Mouse (Mus musculus) layer of hippocampus, adult 2 months (tissue): Measurements from ENCODE around the gene Nav2. TPM values are rescaled to one million over a fixed set of nuclear protein-coding genes. Genes with fewer than 3 reads are reported as not detected.

ENCODE experiments used
- DNase-seq, 2 experiments: peaks; one replicate each; pipeline ENCODE4 v3.0.0; 2022; ENCODE audit warnings: low spot score in 2 of 2
- H3K27ac ChIP-seq: fragments of 200-600 bp; 2 replicates; pipeline ENCODE4 v1.8.1; 2022
- H3K4me3 ChIP-seq: fragments of 200-600 bp; 2 replicates; pipeline ENCODE4 v1.8.1; 2022; ENCODE audit warnings: mild to moderate bottlenecking
- CTCF ChIP-seq: fragments of 200-600 bp; conservative IDR thresholded peaks from 2 replicates; pipeline ENCODE4 v1.8.1; 2022; ENCODE audit warnings: antibody characterized with exemption, mild to moderate bottlenecking, moderate library complexity
- total RNA-seq, 2 experiments: library from RNA; stranded (reverse); gene quantifications; 2 replicates each; pipeline ENCODE4 v1.2.3; 2021

The Nav2 gene
- total RNA-seq, 2 experiments from 2014 or later: 84.8 to 106 TPM

DNA sequence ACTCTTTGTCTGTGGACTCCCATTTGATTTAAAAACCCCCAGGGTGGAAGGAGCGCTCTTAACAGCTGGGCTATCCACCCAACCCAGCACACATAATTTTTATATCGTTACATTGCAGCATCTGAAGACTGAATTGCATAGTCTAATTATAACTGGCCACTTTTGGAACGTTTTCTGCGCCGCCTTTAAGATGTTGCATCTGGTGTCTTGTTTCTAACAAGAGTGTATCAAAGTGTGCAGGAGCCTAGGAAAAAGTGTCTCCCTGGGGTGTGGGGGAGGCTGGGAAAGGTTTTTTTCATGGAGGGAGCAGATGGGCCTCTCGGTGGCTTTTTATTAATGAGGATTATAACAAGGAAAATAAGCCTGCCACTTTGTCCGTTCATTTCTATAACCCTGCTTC lies 661.1 kb downstream of the Nav2 start:
- TF ChIP-seq CTCF: no peak
- peak overlapping the region; percentile 67 for H3K27ac ChIP-seq
- H3K4me3 ChIP-seq: no peak overlapping the region
- peak; percentile 55 to 67 for DNase-seq

DNA sequence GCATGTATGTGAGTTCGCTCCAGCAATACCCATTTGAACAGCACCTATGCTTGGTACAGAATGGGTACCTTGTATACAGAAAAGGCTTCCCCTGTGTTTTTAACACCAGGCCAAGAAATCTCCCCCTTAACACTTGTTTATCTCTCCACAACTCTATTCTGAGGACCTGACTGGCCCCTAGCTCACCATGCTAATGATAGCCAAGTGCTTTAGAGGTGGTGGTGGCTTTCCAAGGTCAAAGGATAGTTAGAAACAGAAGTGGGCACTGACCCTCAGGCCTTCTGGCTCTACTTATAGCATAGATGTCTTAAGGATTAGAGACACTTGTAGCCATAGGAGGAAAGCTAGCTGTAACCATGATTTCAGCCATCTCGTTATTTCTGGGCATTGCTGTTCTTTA lies 663.1 kb downstream of the Nav2 start:
- no peak overlapping the region for H3K27ac ChIP-seq
- H3K4me3 ChIP-seq: no peak overlapping the region
- TF ChIP-seq CTCF: no peak
- no peak for DNase-seq

DNA sequence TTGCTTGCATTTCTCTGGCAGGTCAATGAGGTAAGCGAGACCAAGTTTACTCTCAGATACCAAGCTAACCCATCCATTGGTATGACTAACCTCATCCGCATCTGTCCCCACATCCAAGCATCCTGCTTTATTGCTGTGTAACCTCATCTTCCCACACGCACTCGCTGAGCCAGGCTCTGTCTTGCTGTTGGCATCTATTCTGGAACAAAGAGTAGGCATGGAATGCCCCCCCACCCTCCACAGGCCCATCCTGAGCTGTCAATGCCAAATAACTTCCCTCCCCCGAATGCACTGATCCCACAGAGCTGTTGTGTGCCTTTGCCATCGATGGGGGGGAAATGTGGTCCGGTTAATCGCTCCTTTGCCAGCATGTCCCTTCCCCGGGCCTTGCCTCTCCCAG lies 666.7 kb downstream of the Nav2 start:
- no peak for TF ChIP-seq CTCF
- H3K4me3 ChIP-seq: no peak overlapping the region
- DNase-seq: peak; percentile 47 to 49
- H3K27ac ChIP-seq: peak overlapping the region; percentile 79

DNA sequence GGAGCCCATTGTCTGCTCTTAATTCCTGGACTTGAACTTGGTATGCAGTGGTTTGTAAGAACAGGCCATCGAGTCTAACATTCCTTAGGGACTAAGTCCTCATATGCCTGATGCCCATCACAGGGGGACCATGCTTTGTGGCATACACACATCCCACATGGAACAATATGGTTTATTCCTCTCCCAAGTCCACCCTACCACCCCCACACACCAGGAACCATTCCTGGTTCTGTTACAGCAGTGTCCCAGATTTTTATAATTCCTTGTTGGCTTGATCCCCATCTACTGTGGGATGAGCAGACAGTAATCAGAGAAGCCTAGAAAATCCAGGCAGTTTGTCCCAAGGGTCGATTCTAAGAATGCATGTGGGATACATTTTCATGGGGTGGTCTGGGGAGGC lies 668.6 kb downstream of the Nav2 start:
- Histone ChIP-seq H3K27ac (no peak overlapping the region), H3K4me3 (no peak overlapping the region)
- no peak for DNase-seq
- no peak for TF ChIP-seq CTCF

DNA sequence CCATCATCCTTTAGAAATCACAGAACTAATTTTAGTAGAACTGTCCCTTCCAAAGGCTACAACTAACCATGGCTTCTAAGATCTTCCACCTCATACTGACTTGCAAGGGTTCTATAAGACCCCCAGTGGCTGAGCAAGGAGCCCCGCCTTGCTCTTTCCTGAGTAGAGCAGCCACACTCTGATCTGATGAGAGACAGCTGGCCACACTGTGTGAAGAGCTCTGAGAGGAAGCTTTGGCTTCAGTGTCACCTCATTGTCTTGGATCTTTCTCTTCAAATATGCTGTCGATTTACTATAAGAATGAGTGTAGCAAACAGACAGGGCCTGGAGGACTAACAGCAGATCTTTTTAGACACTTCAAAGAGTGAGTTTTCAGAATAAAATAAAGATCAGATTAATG lies 673.4 kb downstream of the Nav2 start:
- TF ChIP-seq CTCF: no peak

DNA sequence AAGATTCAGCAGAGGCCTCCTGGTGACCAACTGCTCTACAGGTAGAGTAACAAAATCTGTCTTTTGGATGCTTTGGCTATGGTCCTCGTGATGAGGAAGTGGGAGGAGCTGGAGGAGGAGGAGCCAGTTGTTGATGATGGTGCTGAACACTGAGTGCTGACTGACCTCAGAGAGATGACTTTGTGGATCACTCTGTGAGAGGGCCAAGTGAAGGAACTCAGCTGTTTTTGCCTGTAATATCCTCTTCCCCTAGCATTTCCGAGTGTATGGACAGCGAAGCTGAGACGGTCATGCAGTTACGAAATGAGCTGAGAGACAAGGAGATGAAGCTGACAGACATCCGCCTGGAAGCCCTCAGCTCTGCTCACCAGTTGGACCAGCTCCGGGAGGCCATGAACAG lies 674.0 kb downstream of the Nav2 start:
- no peak overlapping the region; the same call in 1 of the 2 replicates for H3K27ac ChIP-seq
- DNase-seq: no peak
- no peak for TF ChIP-seq CTCF
- H3K4me3 ChIP-seq: no peak overlapping the region

More for the DNA sequence above, 673.4 kb downstream of the Nav2 start:
- Histone ChIP-seq H3K4me3 (no peak overlapping the region), H3K27ac (no peak overlapping the region)
- DNase-seq: no peak

DNA sequence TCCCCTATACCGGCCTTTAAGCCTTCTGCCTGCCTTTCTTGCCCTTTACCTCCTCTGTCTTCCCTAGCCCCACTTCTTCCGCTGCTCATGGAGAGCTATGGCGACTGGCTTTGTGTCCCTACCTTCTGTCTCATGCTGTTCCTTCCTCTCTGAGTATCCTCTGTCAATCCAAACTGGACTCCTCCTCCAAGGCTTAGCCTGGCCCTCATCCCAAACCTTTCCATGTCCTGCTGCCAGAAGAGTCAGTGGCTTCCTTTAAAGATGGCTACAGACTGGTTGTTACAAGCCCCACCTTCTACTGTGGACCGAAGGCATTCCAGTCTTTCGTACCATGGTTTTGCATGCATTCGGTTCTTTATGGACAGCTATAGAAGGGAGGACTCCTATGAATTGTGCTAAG lies 674.7 kb downstream of the Nav2 start:
- H3K27ac ChIP-seq: no peak overlapping the region; the same call in 1 of the 2 replicates
- H3K4me3 ChIP-seq: no peak overlapping the region
- no peak for DNase-seq
- no peak for TF ChIP-seq CTCF

DNA sequence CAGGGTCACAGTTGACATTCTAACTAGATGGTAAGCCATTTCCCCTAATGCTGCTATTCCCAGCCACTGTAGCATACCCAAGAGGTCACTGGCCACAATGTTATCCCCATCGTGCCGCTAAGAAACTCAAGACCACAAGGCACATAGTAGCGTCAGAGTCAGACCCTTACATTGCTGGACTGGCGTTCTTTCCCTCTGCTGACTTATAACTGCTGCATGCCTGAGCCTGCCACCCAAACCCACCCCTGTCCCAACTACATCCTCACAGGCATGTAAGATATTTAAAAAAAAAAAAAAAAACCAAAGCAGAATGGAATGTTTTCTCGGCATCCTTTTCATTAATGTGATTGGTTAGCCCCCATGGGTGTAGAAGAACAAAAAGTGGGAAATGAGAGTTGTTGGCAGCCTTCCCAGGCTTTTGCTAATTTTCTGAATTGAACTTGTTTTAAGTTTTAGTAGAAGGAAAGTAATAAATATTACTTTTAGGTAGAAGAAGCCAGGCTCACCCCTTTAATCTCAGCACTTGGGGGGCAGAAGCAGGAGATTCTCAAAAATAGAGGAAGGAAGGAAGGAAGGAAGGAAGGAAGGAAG lies 678.1 kb downstream of the Nav2 start:
- TF ChIP-seq CTCF: no peak
- no peak overlapping the region for H3K4me3 ChIP-seq
- DNase-seq: no peak
- no peak overlapping the region for H3K27ac ChIP-seq

DNA sequence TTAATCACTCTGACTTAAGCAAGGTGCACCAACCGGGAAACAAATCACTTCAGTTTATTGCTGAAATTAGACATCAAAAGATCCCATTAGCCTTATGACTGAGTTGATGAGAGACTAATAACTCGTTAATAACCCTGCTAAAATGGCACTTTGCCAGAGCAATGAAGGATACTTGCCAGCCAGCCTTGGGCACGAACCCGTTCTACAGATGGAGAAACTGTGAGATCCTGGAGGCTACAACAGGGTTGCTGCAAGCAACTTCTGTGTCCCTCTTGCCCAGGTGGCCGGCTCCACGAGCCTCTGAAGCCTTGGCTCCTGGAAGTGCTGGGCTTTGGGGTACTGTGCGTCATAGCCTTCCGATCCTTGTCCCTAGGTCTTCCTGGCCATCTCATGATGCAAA lies 681.1 kb downstream of the Nav2 start:
- Histone ChIP-seq H3K4me3 (no peak overlapping the region), H3K27ac (no peak overlapping the region)
- TF ChIP-seq CTCF: no peak
- no peak for DNase-seq

DNA sequence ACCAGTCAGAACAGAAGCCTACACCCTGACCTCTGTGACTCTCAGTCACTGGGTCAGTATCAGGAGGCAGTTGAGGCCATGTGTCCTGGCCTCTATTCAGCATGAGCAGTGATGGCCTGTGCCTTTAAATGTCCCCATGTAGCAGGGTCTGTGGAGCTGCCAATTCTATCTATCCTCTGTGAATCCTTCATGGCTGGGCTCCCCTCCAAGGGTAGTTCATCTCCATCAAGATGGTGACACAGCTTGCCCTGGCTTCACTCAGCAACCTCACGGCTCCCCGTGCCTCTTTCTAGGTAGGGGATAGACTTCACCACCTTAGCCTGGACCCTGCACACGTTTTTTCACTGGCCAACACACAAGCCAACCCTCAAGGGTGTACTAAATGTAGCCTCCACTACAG lies 689.3 kb downstream of the Nav2 start:
- no peak for DNase-seq
- TF ChIP-seq CTCF: no peak
- H3K4me3 ChIP-seq: no peak overlapping the region
- no peak overlapping the region for H3K27ac ChIP-seq

DNA sequence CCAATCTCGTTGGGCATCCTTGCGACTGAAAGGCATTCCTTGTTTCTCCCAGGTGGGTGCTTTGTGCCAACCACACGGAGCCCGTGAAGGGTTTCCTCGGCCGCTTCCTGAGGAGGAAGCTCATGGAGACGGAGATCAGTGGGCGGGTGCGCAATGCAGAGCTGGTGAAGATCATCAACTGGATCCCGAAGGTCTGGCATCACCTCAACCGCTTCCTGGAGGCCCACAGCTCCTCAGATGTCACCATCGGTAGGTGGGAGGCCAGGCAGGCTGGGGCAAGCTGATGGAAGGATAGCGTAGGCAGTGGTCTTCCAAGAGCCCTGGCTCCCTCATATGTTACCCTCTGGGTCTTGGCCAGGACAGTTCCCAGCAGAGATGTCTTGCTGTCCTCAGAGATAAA lies 689.7 kb downstream of the Nav2 start:
- no peak for TF ChIP-seq CTCF
- no peak overlapping the region for H3K27ac ChIP-seq
- no peak for DNase-seq
- H3K4me3 ChIP-seq: no peak overlapping the region

DNA sequence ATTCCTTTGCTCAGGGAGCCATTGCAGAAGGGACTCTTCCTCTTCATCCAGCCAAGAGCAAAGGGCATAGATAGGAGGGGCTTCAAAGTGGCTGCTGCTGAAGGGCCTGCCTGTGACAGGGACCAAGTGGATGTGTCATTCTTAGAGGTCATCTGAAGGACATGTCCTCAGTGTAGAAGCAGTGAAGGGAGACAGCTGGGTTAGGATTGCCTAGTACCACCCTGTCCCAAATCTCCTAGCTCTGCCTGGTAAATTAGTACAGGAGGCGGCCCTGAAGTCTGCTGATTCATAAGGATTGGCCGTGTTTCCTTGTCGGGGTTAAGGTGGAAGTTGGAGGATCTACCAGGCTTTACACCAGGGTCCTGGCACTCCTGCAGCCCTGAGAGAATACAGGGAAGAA lies 691.4 kb downstream of the Nav2 start:
- no peak for DNase-seq
- Histone ChIP-seq H3K27ac (no peak overlapping the region), H3K4me3 (no peak overlapping the region)
- TF ChIP-seq CTCF: no peak

DNA sequence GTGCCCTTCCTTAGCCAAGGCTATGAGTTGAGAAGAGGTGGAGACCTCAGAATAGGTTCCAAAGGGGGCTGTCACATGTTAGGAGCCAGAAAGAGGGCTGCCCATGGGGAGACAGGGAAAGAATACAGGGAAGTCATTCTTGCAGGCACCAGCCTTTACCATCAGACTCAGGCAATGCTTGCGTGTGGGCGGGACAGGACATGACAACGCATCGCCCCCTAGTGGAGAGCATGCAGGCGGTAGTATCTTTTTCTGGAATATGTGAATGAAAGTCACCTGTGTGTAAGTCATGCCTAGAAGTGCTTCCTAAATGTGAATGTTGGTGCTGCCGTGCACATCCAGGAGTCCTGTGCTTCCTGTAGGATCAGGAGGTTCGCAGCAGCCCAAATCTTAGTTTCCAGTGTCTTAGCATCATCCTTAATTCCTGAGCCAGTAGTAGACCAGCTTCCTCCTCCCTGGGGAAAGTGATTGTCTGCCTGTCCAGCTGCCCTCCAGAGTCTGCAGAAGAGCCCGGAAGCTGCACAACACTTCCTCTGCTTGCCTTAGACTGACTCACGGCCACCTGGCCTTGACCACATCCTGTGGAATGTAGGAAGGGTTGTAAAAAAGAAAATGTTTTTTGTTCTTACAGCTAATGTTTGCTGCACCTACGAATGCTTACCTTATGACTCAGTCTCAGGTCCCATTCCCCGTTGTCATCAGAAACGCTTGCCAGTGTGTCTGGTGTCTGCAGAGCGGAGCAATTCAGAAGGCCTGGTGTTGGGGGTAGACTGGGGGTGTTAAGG lies 692.9 kb downstream of the Nav2 start:
- Histone ChIP-seq H3K4me3 (no peak overlapping the region), H3K27ac (peak overlapping the region; percentile 15; the same call in 1 of the 2 replicates)
- DNase-seq: peak; percentile 79 to 82
- peak; percentile 86 for TF ChIP-seq CTCF

DNA sequence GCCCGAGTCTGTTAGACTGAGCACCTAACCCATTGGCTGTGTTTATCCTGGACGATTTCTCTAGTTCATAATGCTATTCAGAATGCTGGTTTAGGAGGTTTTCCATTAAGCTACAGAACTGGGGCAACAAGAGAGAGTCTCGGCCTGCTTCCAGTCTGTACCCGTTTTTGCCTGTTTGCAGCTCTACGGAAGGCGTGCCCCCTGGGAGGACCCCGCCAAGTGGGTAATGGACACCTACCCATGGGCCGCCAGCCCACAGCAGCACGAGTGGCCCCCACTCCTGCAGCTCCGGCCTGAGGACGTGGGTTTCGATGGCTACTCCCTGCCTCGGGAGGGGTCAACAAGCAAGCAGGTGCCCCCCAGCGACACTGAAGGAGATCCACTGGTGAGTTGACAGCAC lies 695.7 kb downstream of the Nav2 start:
- no peak for TF ChIP-seq CTCF
- Histone ChIP-seq H3K27ac (0 out of 2 replicates have a peak overlapping the region, but pooled peaks have one; percentile 28), H3K4me3 (no peak overlapping the region)
- no peak for DNase-seq
